Mouse (Mus musculus): Measurements from ENCODE around the gene Eapp.

DNA sequence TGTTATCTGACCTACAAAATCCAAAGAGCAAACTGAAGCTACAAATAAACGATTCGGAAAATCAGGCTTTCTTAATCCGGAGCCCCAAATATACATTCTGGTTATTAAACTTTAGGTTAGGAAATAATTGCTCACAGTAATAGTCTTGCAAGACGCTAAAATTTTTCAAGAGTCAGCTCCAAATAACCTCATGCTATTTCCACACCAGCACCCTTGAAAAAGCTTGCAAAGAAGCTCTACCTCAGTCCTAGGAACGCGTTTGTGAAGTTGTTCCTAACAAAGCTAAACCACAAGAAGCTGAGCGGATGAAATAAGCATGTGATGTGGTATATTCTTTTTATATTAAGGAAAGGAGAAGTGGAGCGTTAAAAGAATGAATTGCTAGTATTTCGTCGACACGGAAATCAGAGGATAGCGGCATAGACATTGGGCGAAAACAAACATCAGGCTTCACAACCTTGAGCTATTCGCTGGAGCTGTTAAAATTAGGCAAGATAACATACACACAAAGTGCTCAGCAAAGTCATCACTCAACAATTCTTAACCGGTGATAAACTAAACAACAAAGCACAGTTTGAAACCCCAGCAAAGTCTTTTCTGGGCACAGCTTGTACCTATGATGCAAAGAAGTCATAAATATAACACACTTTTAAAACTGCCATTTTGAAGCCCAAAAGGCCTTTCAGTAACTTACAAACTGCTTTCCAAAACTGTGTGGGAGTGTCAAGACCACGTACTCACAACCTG, 40.2 kb downstream of the Eapp start:
- TF ChIP-seq CTCF (IDR thresholded peaks at IDR 0.05; ENCODE audit: low read depth, low read length) (no peak), POLR2A (IDR thresholded peaks at IDR 0.05; ENCODE audit: borderline replicate concordance, low read depth, low read length) (no peak)

Data from bone marrow macrophage, adult 2 months (primary cell).